8 mouse cellular contexts compared by ENCODE assay signal in genomic region chr3:27984620-27985019, GRCm38 (mm10). TPM values are rescaled to one million over a fixed set of nuclear protein-coding genes. Genes with fewer than 3 reads are reported as not detected.
A peak's percentile ranks its signal among the peaks of the same experiment; 100 is the strongest.
DNase-seq lines count a peak whose midpoint lies in the region; ATAC-seq and TF ChIP-seq lines count a peak whose summit lies in the region.

No protein-coding gene starts in this region.

- no peak overlapping the region for H3K27ac ChIP-seq in heart, embryonic 10.5 days
- no peak overlapping the region for H3K27ac ChIP-seq in brown adipose tissue, adult 24 weeks (replicated peaks; ENCODE audit: low read depth, low read length)
- H3K27ac ChIP-seq in heart, postnatal 0 days (ENCODE audit: low read depth): peak overlapping the region; percentile 77
- H3K27ac ChIP-seq in liver, postnatal 0 days (ENCODE audit: low read depth): peak overlapping the region; percentile 80

- peak; percentile 30 to 57 for DNase-seq in heart, adult 18-20 months
- no peak for DNase-seq in heart, embryonic 10.5 days (ENCODE audit: low spot score)
- no peak for DNase-seq in heart, postnatal 0 days (ENCODE audit: low spot score)
- no peak for DNase-seq in liver, postnatal 0 days
- DNase-seq in cerebellum, postnatal 25 days: no peak
- no peak for DNase-seq in gastrocnemius, postnatal 4 days (ENCODE audit: low spot score in 2 of 2)

- TF ChIP-seq EP300 in heart, postnatal 0 days (IDR thresholded peaks at IDR 0.05; ENCODE audit: low read depth): no peak
- no peak for TF ChIP-seq EP300 in liver, postnatal 0 days (IDR thresholded peaks at IDR 0.05; ENCODE audit: low read depth)

- no peak overlapping the region; the same call in 1 of the 2 replicates for H3K4me3 ChIP-seq in heart, embryonic 10.5 days
- H3K4me3 ChIP-seq in brown adipose tissue, adult 24 weeks (ENCODE audit: insufficient read depth, low read depth, low read length): peak overlapping the region; percentile 28
- peak overlapping the region; percentile 51 for H3K4me3 ChIP-seq in heart, postnatal 0 days (ENCODE audit: low read depth, low read length)
- H3K4me3 ChIP-seq in liver, postnatal 0 days (ENCODE audit: low read depth, low read length): peak overlapping the region; percentile 51

- H3K9me3 ChIP-seq in heart, embryonic 10.5 days: no peaks in the 10 kb centered on the region
- no peaks in the 10 kb centered on the region for H3K9me3 ChIP-seq in heart, postnatal 0 days (replicated peaks; ENCODE audit: control insufficient read depth, low read length)
- no peaks in the 10 kb centered on the region for H3K9me3 ChIP-seq in liver, postnatal 0 days (ENCODE audit: low read length)

- H3K27me3 ChIP-seq in heart, embryonic 10.5 days (ENCODE audit: insufficient read depth, poor library complexity, severe bottlenecking): no peaks in the 10 kb centered on the region
- no peaks in the 10 kb centered on the region for H3K27me3 ChIP-seq in heart, postnatal 0 days (ENCODE audit: control insufficient read depth, insufficient read depth, low read length)
- H3K27me3 ChIP-seq in liver, postnatal 0 days (ENCODE audit: insufficient read depth, low read length): no peaks in the 10 kb centered on the region

- TF ChIP-seq CTCF in heart, postnatal 0 days (IDR thresholded peaks at IDR 0.05; ENCODE audit: low read depth): no peak
- TF ChIP-seq CTCF in liver, postnatal 0 days (IDR thresholded peaks at IDR 0.05; ENCODE audit: low read depth): no peak

- H3K4me1 ChIP-seq in heart, embryonic 10.5 days: peaks cover 20% of the 10 kb centered on the region
- no peaks in the 10 kb centered on the region for H3K4me1 ChIP-seq in brown adipose tissue, adult 24 weeks (ENCODE audit: control insufficient read depth, insufficient read depth, insufficient read length, low read length)
- peaks cover 21% of the 10 kb centered on the region for H3K4me1 ChIP-seq in heart, postnatal 0 days (ENCODE audit: control insufficient read depth, insufficient read depth)
- peaks cover 3% of the 10 kb centered on the region; the same call in 1 of the 2 replicates for H3K4me1 ChIP-seq in liver, postnatal 0 days (ENCODE audit: insufficient read depth)

- 68% methylated on average over 4 of the region's 4 CpGs for WGBS in heart, embryonic 10.5 days
- WGBS in heart, postnatal 0 days: 42% methylated on average over 4 of the region's 4 CpGs
- 59% methylated on average over 4 of the region's 4 CpGs for WGBS in liver, postnatal 0 days (ENCODE audit: insufficient replicate concordance)

- ATAC-seq in heart, postnatal 0 days (ENCODE audit: insufficient read depth, low read depth): no peak
- no peak for ATAC-seq in liver, postnatal 0 days
- ATAC-seq in monocyte, adult 5-6 weeks (replicated peaks; ENCODE audit: insufficient number of reproducible peaks, low FRiP score, low TSS enrichment, poor library complexity, severe bottlenecking): no peak

- no peaks in the 10 kb centered on the region for H3K36me3 ChIP-seq in heart, embryonic 10.5 days
- H3K36me3 ChIP-seq in heart, postnatal 0 days (replicated peaks; ENCODE audit: control insufficient read depth, insufficient read depth, low read length): no peaks in the 10 kb centered on the region
- 0 out of 2 replicates have a peak, but pooled peaks cover under 1% of the 10 kb centered on the region for H3K36me3 ChIP-seq in liver, postnatal 0 days (replicated peaks; ENCODE audit: insufficient read depth, low read length)

- peak overlapping the region; percentile 65 for H3K4me2 ChIP-seq in heart, postnatal 0 days (ENCODE audit: low read depth, low read length)
- H3K4me2 ChIP-seq in liver, postnatal 0 days (ENCODE audit: low read depth, low read length): peak overlapping the region; percentile 70

- H3K9ac ChIP-seq in heart, postnatal 0 days (replicated peaks; ENCODE audit: low read depth, low read length): peak overlapping the region; percentile 63
- peak overlapping the region; percentile 51; the same call in 1 of the 2 replicates for H3K9ac ChIP-seq in liver, postnatal 0 days (replicated peaks)

RNA-seq across cellular contexts. Expression of gene Pld1, which starts 46.1 kb away (rescaled TPM):
- 10 to 100 TPM in 1 of 2 experiments, 1 to 10 TPM in 1; 8.0 to 11.8 TPM for total RNA-seq in heart, adult 18-20 months (2021)
- polyA plus RNA-seq in heart, embryonic 10.5 days (2016; fragmentation: Nextera tagmentation; extraction: Ambion mirVana): 5.7 TPM in 2 replicates
- polyA plus RNA-seq in brown adipose tissue, adult 24 weeks (2012; ENCODE audit: insufficient read depth, insufficient read length, missing spikeins): 2.0 and 3.0 TPM in 2 replicates
- total RNA-seq in heart, postnatal 0 days (2014; rRNA removed; ENCODE audit: low replicate concordance): 7.6 and 16.7 TPM in 2 replicates
- 5.0 and 5.7 TPM in 2 replicates for polyA plus RNA-seq in heart, postnatal 0 days (2015; fragmentation: Nextera tagmentation; extraction: Ambion mirVana)
- 4.9 and 5.1 TPM in 2 replicates for polyA plus RNA-seq in liver, postnatal 0 days (2015; fragmentation: Nextera tagmentation; extraction: Ambion mirVana)
- 12.1 to 16.6 TPM (median 15.1 TPM) in 3 replicates for total RNA-seq in monocyte, adult 5-6 weeks (2017)
- total RNA-seq in gastrocnemius, postnatal 4 days (2021): 10 to 100 TPM; 13.9 to 14.7 TPM

Comparison
In these comparisons a context has a peak if more than half of its experiments do, and no peak if none do; other contexts are left out.
1. DNase-seq: peak in heart, adult 18-20 months (2 of 2); none in heart, embryonic 10.5 days (single experiment), heart, postnatal 0 days (single experiment), liver, postnatal 0 days (single experiment), cerebellum, postnatal 25 days (0 of 2) and gastrocnemius, postnatal 4 days (0 of 2).
2. H3K27ac ChIP-seq: peak in heart, postnatal 0 days (single experiment) and liver, postnatal 0 days (single experiment); none in heart, embryonic 10.5 days (single experiment) and brown adipose tissue, adult 24 weeks (single experiment).